Mouse (Mus musculus) myocyte (in vitro differentiated cells): ENCODE measurements at regions not wholly inside any gene's neighbourhood (a gene's known extent, or its start where the extent isn't known, plus 50 kb on each side); places are given as distances from the start of the nearest gene placed in this dataset.

ENCODE experiments used
- CEBPB ChIP-seq: IDR thresholded peaks from 2 replicates; pipeline ENCODE4 v1.6.1; 2011; ENCODE audit warnings: mild to moderate bottlenecking, moderate library complexity; ENCODE audit not compliant: poor library complexity, insufficient read depth, severe bottlenecking
- E2F4 ChIP-seq: IDR thresholded peaks from one replicate; pipeline ENCODE4 v1.6.1; 2011; ENCODE audit warnings: mild to moderate bottlenecking, control low read depth, moderate library complexity; ENCODE audit not compliant: insufficient read depth
- MAX ChIP-seq: IDR thresholded peaks from one replicate; pipeline ENCODE4 v1.6.1; 2011; ENCODE audit warnings: low read depth, mild to moderate bottlenecking, control low read depth
- MYOD1 ChIP-seq, 3 experiments: IDR thresholded peaks; one replicate each; pipeline ENCODE4 v1.6.1; 2011; ENCODE audit warnings: control low read depth in 2 of 3, low read depth in 2 of 3, mild to moderate bottlenecking in 2 of 3, moderate library complexity in 1 of 3; ENCODE audit not compliant: insufficient read length in 2 of 3, control insufficient read depth in 1 of 3
- MYOG ChIP-seq, 3 experiments: IDR thresholded peaks; one replicate each; pipeline ENCODE4 v1.6.1; 2011; ENCODE audit warnings: control low read depth in 2 of 3, low read depth in 2 of 3, mild to moderate bottlenecking in 2 of 3; ENCODE audit not compliant: insufficient read length in 2 of 3, control insufficient read depth in 1 of 3, insufficient read depth in 1 of 3
- POLR2A ChIP-seq: IDR thresholded peaks from one replicate; pipeline ENCODE4 v1.6.1; 2011; ENCODE audit warnings: low read depth, mild to moderate bottlenecking, control low read depth, moderate library complexity; ENCODE audit not compliant: insufficient read length
- POLR2AphosphoS2 ChIP-seq: IDR thresholded peaks from one replicate; pipeline ENCODE4 v1.6.1; 2011; ENCODE audit warnings: low read depth, control low read depth; ENCODE audit not compliant: insufficient read length
- REST ChIP-seq: IDR thresholded peaks from one replicate; pipeline ENCODE4 v1.6.1; 2011; ENCODE audit warnings: mild to moderate bottlenecking, control low read depth, moderate library complexity; ENCODE audit not compliant: insufficient read depth, insufficient read length
- SRF ChIP-seq: IDR thresholded peaks from one replicate; pipeline ENCODE4 v1.6.1; 2011; ENCODE audit warnings: low read depth; ENCODE audit not compliant: control insufficient read depth, insufficient read length
- TCF12 ChIP-seq: IDR thresholded peaks from one replicate; pipeline ENCODE4 v1.6.1; 2011; ENCODE audit warnings: mild to moderate bottlenecking, control low read depth; ENCODE audit not compliant: poor library complexity, insufficient read depth, severe bottlenecking
- TCF3 ChIP-seq: IDR thresholded peaks from one replicate; pipeline ENCODE4 v1.6.1; 2011; ENCODE audit warnings: low read depth, control low read depth; ENCODE audit not compliant: insufficient read length
- USF1 ChIP-seq: IDR thresholded peaks from one replicate; pipeline ENCODE4 v1.6.1; 2011; ENCODE audit warnings: low read depth, mild to moderate bottlenecking, control low read depth, moderate library complexity

DNA sequence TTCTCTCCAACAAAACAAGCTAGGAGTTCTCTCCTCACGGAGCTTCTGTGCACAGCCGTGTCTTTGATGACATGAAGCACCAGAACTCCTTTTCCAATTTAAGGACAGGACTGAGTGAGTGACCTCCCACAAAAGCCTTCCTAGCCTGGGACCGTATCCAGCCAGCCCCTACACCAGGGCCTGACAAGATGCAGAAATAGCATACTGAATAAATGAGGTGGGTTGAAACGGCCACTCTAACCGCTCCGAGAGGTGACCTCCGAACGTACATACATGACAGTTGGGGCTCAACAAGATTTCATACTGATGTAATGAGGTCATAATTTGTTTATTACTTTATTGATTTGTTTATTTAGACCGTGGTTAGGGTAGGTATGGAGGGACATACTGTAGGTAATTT, 101.9 kb upstream of the Mrps22 start:
- no peak for TF ChIP-seq MAX
- TF ChIP-seq POLR2A, result no peak
- no peak for TF ChIP-seq REST
- no peak for TF ChIP-seq SRF
- no peak for TF ChIP-seq USF1
- no peak for TF ChIP-seq TCF12
- no peak for TF ChIP-seq E2F4
- no peak for TF ChIP-seq CEBPB
- no peak for TF ChIP-seq POLR2AphosphoS2
- no peak for TF ChIP-seq TCF3
- no peak for TF ChIP-seq MYOG (IDR thresholded peaks at IDR 0.05; ENCODE audit: control insufficient read depth in 1 of 3, insufficient read depth in 1 of 3, insufficient read length in 2 of 3, low read depth in 2 of 3)
- TF ChIP-seq MYOD1 (IDR thresholded peaks at IDR 0.05; ENCODE audit: control insufficient read depth in 1 of 3, insufficient read length in 2 of 3, low read depth in 2 of 3), result no peak
